Mouse (Mus musculus): ENCODE data around the gene Rem1.

Rem1 gene

DNA sequence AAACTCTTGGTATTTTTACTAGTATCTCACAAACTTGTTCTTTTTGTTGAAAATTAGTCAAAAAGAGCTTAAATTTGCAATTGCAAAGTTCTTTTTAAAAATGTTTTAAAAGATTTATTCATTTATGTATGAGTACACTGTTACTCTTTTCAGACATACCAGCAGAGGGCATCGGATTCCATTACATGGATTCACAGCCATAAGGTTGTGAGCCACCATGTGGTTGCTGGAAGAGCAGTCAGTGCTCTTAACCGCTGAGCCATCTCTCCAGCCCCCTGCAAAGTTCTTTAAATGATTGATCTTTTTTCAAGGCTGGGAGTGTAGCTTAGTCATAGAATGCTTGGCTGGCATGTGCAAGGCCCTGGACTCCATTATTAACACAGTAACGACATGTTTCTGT is 51.6 kb downstream of the Rem1 start:
- peak; percentile 59 for DNase-seq

DNA sequence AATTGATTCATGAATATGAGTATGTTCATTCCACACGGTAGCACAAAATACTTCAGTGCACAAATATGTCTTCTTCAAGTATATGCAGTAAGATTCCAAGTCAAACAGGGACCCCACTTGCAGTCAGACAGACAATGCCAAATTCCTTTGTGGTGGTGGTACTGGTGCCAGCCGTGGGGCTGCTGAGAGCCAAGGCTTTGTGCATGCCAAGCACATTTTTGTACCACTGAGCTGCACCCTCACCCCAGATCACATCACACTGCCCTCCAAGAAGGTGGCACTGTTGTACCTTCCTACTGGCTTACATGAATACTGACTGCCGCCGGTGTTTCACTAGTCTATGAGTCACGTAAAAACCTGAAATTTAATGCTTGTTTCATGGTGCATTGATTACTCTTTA is 52.2 kb downstream of the Rem1 start:
- DNase-seq: no peak

DNA sequence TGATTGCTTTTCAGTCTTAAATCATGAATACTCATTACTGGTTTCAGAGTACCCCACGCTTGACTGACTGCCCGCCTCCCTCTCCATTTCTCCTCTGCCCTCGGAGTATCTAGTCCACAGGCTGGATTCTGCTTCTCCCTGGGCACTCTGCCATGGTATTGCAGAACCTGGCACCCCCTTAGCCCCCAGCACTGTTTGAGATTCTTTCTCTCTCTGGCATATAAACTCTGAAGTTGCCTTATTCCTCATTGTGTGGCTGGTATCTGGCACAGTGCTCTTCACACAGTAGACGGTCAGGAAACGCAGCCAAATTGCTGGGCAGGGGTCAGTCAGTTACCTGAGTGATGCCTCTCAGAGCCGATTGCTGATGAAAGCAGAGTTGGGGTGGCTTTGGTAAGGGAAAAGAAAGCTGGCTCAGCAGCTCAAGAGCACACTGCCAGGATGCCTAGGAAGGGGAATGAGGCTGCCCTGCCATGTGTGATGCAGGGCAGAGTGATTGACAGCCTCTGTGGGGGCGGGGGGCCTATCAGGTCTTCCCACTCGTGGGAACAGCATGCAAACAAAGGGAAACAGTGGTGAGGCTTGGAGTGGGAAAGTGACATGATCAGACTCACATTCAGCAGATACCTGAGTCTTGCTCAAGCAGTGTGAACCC is 53.1 kb downstream of the Rem1 start:
- DNase-seq: peak; percentile 79

DNA sequence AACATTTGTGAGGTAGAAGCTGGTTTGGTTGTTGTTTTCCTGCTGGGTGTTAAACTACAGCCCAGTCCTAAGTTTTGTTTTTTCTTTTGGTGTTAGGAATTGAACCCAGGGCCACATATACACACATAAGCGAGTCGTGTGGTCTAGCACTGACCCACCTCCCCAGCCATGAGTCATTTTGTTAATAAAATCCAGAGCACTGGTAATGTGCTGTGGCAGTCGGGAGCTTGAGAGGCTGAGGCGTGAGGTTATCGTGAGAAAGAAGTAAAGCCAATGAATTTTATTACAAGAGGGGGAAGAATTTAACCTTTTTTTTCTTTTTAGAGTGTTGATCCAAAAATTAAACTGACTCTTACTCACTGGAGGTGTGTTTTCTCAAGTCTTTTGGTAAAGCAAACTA is 56.3 kb downstream of the Rem1 start:
- DNase-seq: no peak
